Mouse (Mus musculus) heart, embryonic 11.5 days (tissue): ENCODE measurements around the gene Rcsd1. TPM values are rescaled to one million over a fixed set of nuclear protein-coding genes. Genes with fewer than 3 reads are reported as not detected.

Experiments used
- ATAC-seq: fragments of 200-750 bp; cut with Nextera tagmentation; replicated peaks from 2 replicates; pipeline ENCODE4 v1.8.0; 2017; ENCODE audit warnings: moderate library complexity; ENCODE audit not compliant: insufficient number of reproducible peaks, low FRiP score, low TSS enrichment
- H3K27ac ChIP-seq: fragments of 300-500 bp; sonication (generic); 2 replicates; pipeline ENCODE4 v1.5.1; 2014; ENCODE audit warnings: mild to moderate bottlenecking, low read depth, low read length
- H3K27me3 ChIP-seq: fragments of 300-500 bp; sonication (generic); 2 replicates; pipeline ENCODE4 v1.6.1; 2014; ENCODE audit warnings: mild to moderate bottlenecking, low read length, mixed read lengths; ENCODE audit not compliant: control insufficient read depth, insufficient read depth
- H3K36me3 ChIP-seq: fragments of 300-500 bp; sonication (generic); 2 replicates; pipeline ENCODE4 v1.6.1; 2014; ENCODE audit warnings: mild to moderate bottlenecking, low read length, moderate library complexity, mixed read lengths; ENCODE audit not compliant: control insufficient read depth, insufficient read depth
- H3K4me1 ChIP-seq: fragments of 300-500 bp; sonication (generic); 2 replicates; pipeline ENCODE4 v1.6.1; 2014; ENCODE audit warnings: low read length; ENCODE audit not compliant: control insufficient read depth, insufficient read depth
- H3K4me2 ChIP-seq: fragments of 300-500 bp; sonication (generic); 2 replicates; pipeline ENCODE4 v1.6.1; 2014; ENCODE audit warnings: mild to moderate bottlenecking, moderate library complexity
- H3K4me3 ChIP-seq: fragments of 300-500 bp; sonication (generic); 2 replicates; pipeline ENCODE4 v1.5.1; 2014; ENCODE audit warnings: low read depth, low read length
- H3K9ac ChIP-seq: fragments of 300-500 bp; sonication (generic); 2 replicates; pipeline ENCODE4 v1.6.1; 2014; ENCODE audit warnings: mild to moderate bottlenecking, low read depth, low read length, moderate library complexity
- H3K9me3 ChIP-seq: fragments of 300-500 bp; sonication (generic); replicated peaks from 2 replicates; pipeline ENCODE4 v1.6.1; 2016; ENCODE audit warnings: low read length; ENCODE audit not compliant: control insufficient read depth
- WGBS: fragments of 180-500 bp; shearing (Covaris S2); extraction: QIAGEN DNeasy Blood & Tissue Kit; methylation state at CpG from one replicate; pipeline ENCODE4 v1.1.7; 2014; ENCODE audit not compliant: insufficient replicate concordance; 5-methylcytosine and 5-hydroxymethylcytosine counted together
- polyA plus RNA-seq: library from polyadenylated mRNA; unstranded; fragments of >200 nt; fragmentation: Nextera tagmentation; extraction: Ambion mirVana; gene quantifications from 2 replicates; pipeline ENCODE4 v1.2.1, GENCODE M21; 2014

Gene Rcsd1
- polyA plus RNA-seq, 1 experiment from 2014 or later, result 85.4 TPM

- Histone ChIP-seq H3K4me2 (no peak overlapping the region), H3K27me3 (no peaks in the 10 kb centered on the region), H3K4me1 (0 out of 2 replicates have a peak, but pooled peaks cover 3% of the 10 kb centered on the region), H3K4me3 (no peak overlapping the region), H3K27ac (no peak overlapping the region), H3K9me3 (no peaks in the 10 kb centered on the region), H3K9ac (no peak overlapping the region), H3K36me3 (no peaks in the 10 kb centered on the region)
- WGBS, result 51% methylated on average over 5 of the region's 5 CpGs
- ATAC-seq, result no peak
Measured at GRCm38 (mm10) chr1:165737451-165737850, 27.9 kb upstream of the Rcsd1 start.

- H3K9ac ChIP-seq, result 0 out of 2 replicates have a peak overlapping the region, but pooled peaks have one; percentile 28
- no peaks in the 10 kb centered on the region for H3K9me3 ChIP-seq
- ATAC-seq, result peak; percentile 57; the same call in 1 of the 2 replicates
- 27% methylated on average over 20 of the region's 20 CpGs for WGBS
- H3K27me3 ChIP-seq, result no peaks in the 10 kb centered on the region
- H3K4me2 ChIP-seq, result peak overlapping the region; percentile 31
- 0 out of 2 replicates have a peak, but pooled peaks cover 3% of the 10 kb centered on the region for H3K4me1 ChIP-seq
- no peak overlapping the region for H3K4me3 ChIP-seq
- H3K36me3 ChIP-seq, result no peaks in the 10 kb centered on the region
- no peak overlapping the region for H3K27ac ChIP-seq
Measured at GRCm38 (mm10) chr1:165735826-165736818, 26.6 kb upstream of the Rcsd1 start.

- no peaks in the 10 kb centered on the region for H3K9me3 ChIP-seq
- no peak overlapping the region for H3K4me3 ChIP-seq
- WGBS, result 86% methylated on average over 2 of the region's 2 CpGs
- H3K27ac ChIP-seq, result no peak overlapping the region
- H3K4me1 ChIP-seq, result 0 out of 2 replicates have a peak, but pooled peaks cover 3% of the 10 kb centered on the region
- no peak for ATAC-seq
- H3K36me3 ChIP-seq, result no peaks in the 10 kb centered on the region
- no peak overlapping the region for H3K9ac ChIP-seq
- H3K27me3 ChIP-seq, result no peaks in the 10 kb centered on the region
- H3K4me2 ChIP-seq, result no peak overlapping the region
Measured at GRCm38 (mm10) chr1:165734840-165735239, 25.3 kb upstream of the Rcsd1 start.

DNA sequence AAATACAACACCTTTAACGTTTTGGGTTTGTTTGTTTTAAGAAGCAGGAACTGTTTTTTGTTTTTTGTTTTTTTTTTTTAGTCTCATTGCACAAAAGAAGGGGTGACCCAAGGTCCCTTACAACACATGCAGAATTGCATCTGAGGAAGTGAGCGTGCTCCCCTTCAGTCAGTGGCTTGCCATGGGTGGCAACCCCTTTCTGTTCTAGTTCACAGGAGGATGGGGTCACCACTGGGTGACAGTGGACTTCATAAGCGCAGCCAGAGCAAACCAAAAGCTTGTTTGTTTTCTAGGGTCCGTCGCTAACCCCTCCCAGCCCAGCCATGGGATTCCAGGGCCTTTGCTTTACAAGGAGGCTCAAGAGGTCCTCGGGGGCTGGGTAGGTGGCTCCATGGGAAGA lies 22.0 kb upstream of the Rcsd1 start:
- Histone ChIP-seq H3K4me3 (no peak overlapping the region), H3K4me1 (peaks cover 11% of the 10 kb centered on the region), H3K9ac (no peak overlapping the region), H3K27ac (no peak overlapping the region), H3K4me2 (no peak overlapping the region), H3K36me3 (no peaks in the 10 kb centered on the region), H3K27me3 (no peaks in the 10 kb centered on the region), H3K9me3 (no peaks in the 10 kb centered on the region)
- no peak for ATAC-seq
- WGBS, result 76% methylated on average over 6 of the region's 6 CpGs

DNA sequence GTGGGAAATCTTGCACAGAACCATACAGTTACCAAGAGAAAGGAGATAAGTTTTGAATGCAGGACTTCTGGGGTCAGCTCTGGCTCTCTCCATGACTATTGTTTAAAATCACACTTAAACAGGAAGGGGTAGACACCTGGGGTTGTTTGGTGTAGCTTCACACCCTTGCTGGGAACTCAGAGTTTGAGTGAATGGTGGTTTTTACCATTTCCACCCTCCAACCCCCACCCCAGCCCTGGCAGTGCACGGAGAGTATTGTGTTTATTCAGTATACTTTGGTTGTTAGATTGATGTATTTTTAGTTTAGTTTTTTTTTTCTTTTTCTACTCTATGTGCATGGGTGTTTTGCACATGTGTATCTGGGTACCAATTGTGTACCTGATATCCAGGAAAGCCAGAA lies 20.6 kb upstream of the Rcsd1 start:
- Histone ChIP-seq H3K27me3 (no peaks in the 10 kb centered on the region), H3K27ac (no peak overlapping the region; the same call in 1 of the 2 replicates), H3K4me3 (no peak overlapping the region), H3K36me3 (no peaks in the 10 kb centered on the region), H3K4me1 (peaks cover 16% of the 10 kb centered on the region), H3K9me3 (no peaks in the 10 kb centered on the region), H3K4me2 (no peak overlapping the region), H3K9ac (no peak overlapping the region)
- ATAC-seq, result no peak
- WGBS, result 29% methylated on average over 1 of the region's 1 CpGs

DNA sequence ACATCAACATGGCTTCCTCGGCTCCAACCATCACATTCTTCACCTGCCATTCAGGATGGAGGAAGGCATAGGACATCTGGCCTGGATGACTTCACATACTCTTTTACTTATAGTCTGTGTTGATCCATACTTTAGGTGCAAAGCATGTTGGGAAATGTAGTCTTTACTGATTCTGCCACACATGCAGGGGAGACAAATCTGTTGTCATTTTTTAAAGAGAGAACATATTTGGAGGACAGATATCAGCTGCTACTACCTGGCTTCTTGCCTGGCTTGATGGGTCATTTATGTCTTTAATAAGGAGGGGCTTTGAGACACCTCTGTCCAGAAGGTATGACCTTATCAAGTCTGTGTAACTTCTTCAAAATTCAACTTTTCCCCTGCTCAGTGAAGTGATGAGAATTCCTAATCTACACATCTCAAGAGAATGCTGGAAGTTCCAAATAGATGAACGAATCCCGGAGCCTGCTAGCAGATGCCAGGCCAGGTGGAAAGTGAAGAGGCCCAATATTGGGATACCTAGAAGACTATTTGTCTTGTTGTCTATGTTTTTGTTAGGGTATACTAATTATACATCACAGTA lies 18.6 kb upstream of the Rcsd1 start:
- H3K9ac ChIP-seq, result no peak overlapping the region
- H3K27me3 ChIP-seq, result no peaks in the 10 kb centered on the region
- peaks cover 22% of the 10 kb centered on the region for H3K4me1 ChIP-seq
- H3K4me3 ChIP-seq, result no peak overlapping the region
- no peak for ATAC-seq
- H3K4me2 ChIP-seq, result no peak overlapping the region
- no peaks in the 10 kb centered on the region for H3K36me3 ChIP-seq
- 81% methylated on average over 3 of the region's 3 CpGs for WGBS
- H3K9me3 ChIP-seq, result no peaks in the 10 kb centered on the region
- no peak overlapping the region for H3K27ac ChIP-seq

DNA sequence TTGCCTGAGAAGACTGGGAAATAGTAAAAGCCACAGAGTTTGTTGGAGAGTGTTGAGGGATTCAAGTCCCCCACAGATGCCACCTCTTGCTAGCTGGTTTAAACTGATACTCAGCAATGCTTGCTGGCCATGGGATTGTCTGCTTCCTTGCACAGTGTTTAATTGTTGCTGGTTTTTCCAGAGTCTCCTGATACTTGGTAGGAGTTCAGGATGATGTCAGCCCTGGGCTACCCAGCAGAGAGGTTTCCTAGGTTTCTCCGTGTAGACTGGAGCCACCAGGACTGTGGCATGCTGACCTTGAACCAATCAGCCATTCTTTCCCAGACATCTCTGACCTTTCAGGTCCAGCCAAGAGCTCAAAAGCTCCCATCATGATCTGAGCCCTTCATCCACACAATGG lies 17.4 kb upstream of the Rcsd1 start:
- 21% methylated on average over 1 of the region's 1 CpGs for WGBS
- no peak for ATAC-seq
- H3K36me3 ChIP-seq, result no peaks in the 10 kb centered on the region

GRCm38 (mm10) chr1:165725039-165725644 lies 15.6 kb upstream of the Rcsd1 start:
- no peaks in the 10 kb centered on the region for H3K27me3 ChIP-seq

More for the DNA sequence above, 17.4 kb upstream of the Rcsd1 start:
- no peaks in the 10 kb centered on the region for H3K9me3 ChIP-seq
- no peak overlapping the region for H3K4me2 ChIP-seq
- H3K4me1 ChIP-seq, result peaks cover 22% of the 10 kb centered on the region
- H3K9ac ChIP-seq, result no peak overlapping the region
- H3K27ac ChIP-seq, result peak overlapping the region; percentile 29; the same call in 1 of the 2 replicates
- no peak overlapping the region for H3K4me3 ChIP-seq
- H3K27me3 ChIP-seq, result no peaks in the 10 kb centered on the region

More at GRCm38 (mm10) chr1:165725039-165725644, 15.6 kb upstream of the Rcsd1 start:
- Histone ChIP-seq H3K4me3 (no peak overlapping the region), H3K9me3 (no peaks in the 10 kb centered on the region), H3K36me3 (no peaks in the 10 kb centered on the region), H3K27ac (peak overlapping the region; percentile 46; the same call in 1 of the 2 replicates), H3K4me1 (peaks cover 22% of the 10 kb centered on the region), H3K9ac (no peak overlapping the region), H3K4me2 (no peak overlapping the region)
- WGBS, result 73% methylated on average over 4 of the region's 4 CpGs
- ATAC-seq, result no peak
